Mouse (Mus musculus) heart, postnatal 0 days (tissue): Measurements from ENCODE around the gene Mical2.

ENCODE experiments used
- CTCF ChIP-seq: IDR thresholded peaks from 2 replicates; pipeline ENCODE4 v1.5.1; 2016; ENCODE audit warnings: antibody characterized with exemption, control low read depth, low read depth
- EP300 ChIP-seq: IDR thresholded peaks from 2 replicates; pipeline ENCODE4 v1.6.1; 2016; ENCODE audit warnings: antibody characterized with exemption, low read depth

- TF ChIP-seq CTCF = no peak
- no peak for TF ChIP-seq EP300
Observed at GRCm38 (mm10) chr7:112352005-112352404, 126.3 kb downstream of the Mical2 start.
